Mouse (Mus musculus) erythroblast, embryonic 14.5 days (primary cell): ENCODE results near the gene Arhgap1.

Experiments
- GATA1 ChIP-seq: IDR thresholded peaks from 2 replicates; pipeline ENCODE4 v1.6.1; 2012; ENCODE audit warnings: low read length, inconsistent platforms, mixed read lengths
- TAL1 ChIP-seq: IDR thresholded peaks from 3 replicates; pipeline ENCODE4 v1.6.1; 2012; ENCODE audit warnings: low read length, inconsistent platforms, mixed read lengths

- TF ChIP-seq TAL1 (no peak), GATA1 (no peak)
Measured at GRCm38 (mm10) chr2:91669326-91669725, 19.7 kb downstream of the Arhgap1 start.
